Mouse (Mus musculus) induced T-regulatory cell, adult 2 months (primary cell): Measurements from ENCODE around the gene Dbf4.
A peak's percentile ranks its signal among the peaks of the same experiment; 100 is the strongest.

Experiments used
- DNase-seq: peaks from one replicate; pipeline ENCODE4 v3.0.0-alpha.2; 2012; ENCODE audit warnings: low read depth

The Dbf4 gene

GRCm38 (mm10) chr5:8422157-8422931, at the start of gene Dbf4, which contains the start of gene Slc25a40:
Dbf4 (minus strand) TSS chr5:8422716.
Slc25a40 (plus strand) TSS chr5:8422850.
- peak; percentile 95 for DNase-seq

GRCm38 (mm10) chr5:8456561-8456960, 34.0 kb upstream of the Dbf4 start:
- DNase-seq = peak; percentile 49

GRCm38 (mm10) chr5:8455565-8455964, 33.0 kb upstream of the Dbf4 start:
- DNase-seq = no peak

- no peak for DNase-seq
Observed at GRCm38 (mm10) chr5:8439095-8439494, 16.6 kb upstream of the Dbf4 start.

- DNase-seq = no peak
Observed at GRCm38 (mm10) chr5:8437481-8438156, 15.1 kb upstream of the Dbf4 start.

- peak; percentile 51 for DNase-seq
Observed at GRCm38 (mm10) chr5:8425899-8426298, 3.4 kb upstream of the Dbf4 start.

- DNase-seq = no peak
Observed at GRCm38 (mm10) chr5:8424116-8424515, 1.6 kb upstream of the Dbf4 start.

GRCm38 (mm10) chr5:8422932-8423928, 714 bp upstream of the Dbf4 start:
- peak; percentile 75 for DNase-seq

- no peak for DNase-seq
Observed at GRCm38 (mm10) chr5:8421424-8421823, 1.1 kb downstream of the Dbf4 start.

- DNase-seq = no peak
Observed at GRCm38 (mm10) chr5:8417443-8417842, 5.1 kb downstream of the Dbf4 start.

- peak; percentile 34 for DNase-seq
Observed at GRCm38 (mm10) chr5:8416683-8417413, 5.7 kb downstream of the Dbf4 start.

- DNase-seq = peak; percentile 31
Observed at GRCm38 (mm10) chr5:8408746-8409145, 13.8 kb downstream of the Dbf4 start.

GRCm38 (mm10) chr5:8397587-8398249, 24.8 kb downstream of the Dbf4 start:
- DNase-seq = no peak

GRCm38 (mm10) chr5:8393891-8394583, 28.5 kb downstream of the Dbf4 start:
- DNase-seq = no peak

- DNase-seq = peak; percentile 19
Observed at GRCm38 (mm10) chr5:8374297-8374906, 48.1 kb downstream of the Dbf4 start.

- peak; percentile 2 for DNase-seq
Observed at GRCm38 (mm10) chr5:8373415-8373814, 49.1 kb downstream of the Dbf4 start.

GRCm38 (mm10) chr5:8368781-8369180, 53.7 kb downstream of the Dbf4 start:
- no peak for DNase-seq

- DNase-seq = no peak
Observed at GRCm38 (mm10) chr5:8368328-8368692, 54.2 kb downstream of the Dbf4 start.

GRCm38 (mm10) chr5:8367614-8368327, 54.7 kb downstream of the Dbf4 start, which contains the start of gene Adam22:
Adam22 (minus strand) TSS chr5:8368160.
- peak; percentile 4 for DNase-seq
